Comparison of ENCODE assay signal across 8 mouse cellular contexts in genomic region chr13:24844983-24845955, GRCm38 (mm10). TPM values are rescaled to one million over a fixed set of nuclear protein-coding genes. Genes with fewer than 3 reads are reported as not detected.
DNase-seq lines count a peak whose midpoint lies in the region; ATAC-seq lines count a peak whose summit lies in the region.

D130043K22Rik (plus strand) TSS chr13:24845135.

- DNase-seq in gastrocnemius, postnatal 10 days = peak; percentile 16
- no peak for DNase-seq in gastrocnemius, adult 8-10 months (ENCODE audit: low spot score in 2 of 2)
- peak; percentile 85 for DNase-seq in brain, adult 2 months (ENCODE audit: low read depth, low spot score)
- DNase-seq in left cerebral cortex, postnatal 25 days (ENCODE audit: low spot score in 2 of 2) = peak; percentile 79 to 82
- peak; percentile 39 for DNase-seq in telencephalon, adult 2 months (ENCODE audit: low read depth, low spot score)

- H3K9me3 ChIP-seq in erythroblast, embryonic 14.5 days (ENCODE audit: control insufficient read depth, low read length) = no peaks in the 10 kb centered on the region
- H3K9me3 ChIP-seq in hindbrain, embryonic 13.5 days = no peaks in the 10 kb centered on the region
- no peaks in the 10 kb centered on the region for H3K9me3 ChIP-seq in midbrain, embryonic 12.5 days

- WGBS in hindbrain, embryonic 13.5 days = 9% methylated on average over 40 of the region's 40 CpGs
- WGBS in midbrain, embryonic 12.5 days = 10% methylated on average over 40 of the region's 40 CpGs

- H3K4me3 ChIP-seq in erythroblast, embryonic 14.5 days (replicated peaks) = peak within 1 kb of the TSS; percentile 39
- peak within 1 kb of the TSS; percentile 69 for H3K4me3 ChIP-seq in hindbrain, embryonic 13.5 days
- H3K4me3 ChIP-seq in midbrain, embryonic 12.5 days = peak within 1 kb of the TSS; percentile 55

- H3K27ac ChIP-seq in hindbrain, embryonic 13.5 days = peak within 1 kb of the TSS; percentile 55
- H3K27ac ChIP-seq in midbrain, embryonic 12.5 days (replicated peaks) = peak within 1 kb of the TSS; percentile 46

- peak; percentile 95 for ATAC-seq in hindbrain, embryonic 13.5 days (ENCODE audit: low FRiP score)
- peak; percentile 97 for ATAC-seq in midbrain, embryonic 12.5 days (ENCODE audit: low FRiP score, low read depth)

- peak within 1 kb of the TSS; percentile 85 for H3K4me2 ChIP-seq in hindbrain, embryonic 13.5 days
- H3K4me2 ChIP-seq in midbrain, embryonic 12.5 days (replicated peaks) = peak within 1 kb of the TSS; percentile 83

- H3K27me3 ChIP-seq in erythroblast, embryonic 14.5 days (ENCODE audit: control insufficient read depth) = peaks cover 8% of the 10 kb centered on the region
- H3K27me3 ChIP-seq in hindbrain, embryonic 13.5 days = no peaks in the 10 kb centered on the region
- no peaks in the 10 kb centered on the region; the same call in 1 of the 2 replicates for H3K27me3 ChIP-seq in midbrain, embryonic 12.5 days

- H3K4me1 ChIP-seq in erythroblast, embryonic 14.5 days (ENCODE audit: control insufficient read depth) = peaks cover 9% of the 10 kb centered on the region
- peaks cover 21% of the 10 kb centered on the region for H3K4me1 ChIP-seq in hindbrain, embryonic 13.5 days (replicated peaks)
- H3K4me1 ChIP-seq in midbrain, embryonic 12.5 days = peaks cover 12% of the 10 kb centered on the region

- peaks cover 25% of the 10 kb centered on the region for H3K36me3 ChIP-seq in erythroblast, embryonic 14.5 days (ENCODE audit: control insufficient read depth)
- H3K36me3 ChIP-seq in hindbrain, embryonic 13.5 days = peaks cover 9% of the 10 kb centered on the region
- H3K36me3 ChIP-seq in midbrain, embryonic 12.5 days = peaks cover 9% of the 10 kb centered on the region; the same call in 1 of the 2 replicates

- intact Hi-C loops in left cerebral cortex, postnatal 25 days (cut with DNase I) = loop anchor here (2.0 kb wide), 1 partner anchor 14 kb away; the partner anchor contains the start of genes Acot13 and Tdp2

- H3K9ac ChIP-seq in hindbrain, embryonic 13.5 days = peak within 1 kb of the TSS; percentile 81
- H3K9ac ChIP-seq in midbrain, embryonic 12.5 days (replicated peaks) = peak within 1 kb of the TSS; percentile 49

RNA-seq across cellular contexts. Expression of gene D130043K22Rik, which starts in this region (rescaled TPM):
- total RNA-seq in gastrocnemius, postnatal 10 days (2021) = under 1 TPM; 0.05 to 0.07 TPM
- not detected for total RNA-seq in gastrocnemius, adult 8-10 months (2022)
- not detected in 2 replicates for polyA plus RNA-seq in erythroblast, embryonic 14.5 days (2012)
- 2.9 and 4.0 TPM in 2 replicates for polyA plus RNA-seq in hindbrain, embryonic 13.5 days (2015; fragmentation: Nextera tagmentation; extraction: Ambion mirVana)
- total RNA-seq in left cerebral cortex, postnatal 25 days (2021) = 10 to 100 TPM; 29.0 to 30.8 TPM
- 1.8 and 2.0 TPM in 2 replicates for polyA plus RNA-seq in midbrain, embryonic 12.5 days (2016; fragmentation: Nextera tagmentation; extraction: Ambion mirVana)

Comparison
In these comparisons a context has a peak if more than half of its experiments do, and no peak if none do; other contexts are left out.
1. RNA of gene D130043K22Rik (total RNA-seq): 29.0 to 30.8 TPM in left cerebral cortex, postnatal 25 days; 0.05 to 0.07 TPM in gastrocnemius, postnatal 10 days and not detected in gastrocnemius, adult 8-10 months; every median in the first group is over 10 times any median in the second.
2. Peak in DNase-seq in gastrocnemius, postnatal 10 days; RNA of the gene not detected or under 1 TPM.
3. DNase-seq: peak in brain, adult 2 months (single experiment), left cerebral cortex, postnatal 25 days (2 of 2) and telencephalon, adult 2 months (single experiment); none in gastrocnemius, adult 8-10 months (0 of 2).
4. Peak in every context shown above with its lines, with median percentiles within 50 percentile points of each other: H3K4me3 ChIP-seq.